Mouse (Mus musculus) liver, embryonic 11.5 days (tissue): ENCODE results near the gene Ankrd34c. TPM values are rescaled to one million over a fixed set of nuclear protein-coding genes. Genes with fewer than 3 reads are reported as not detected.

Experiments
- ATAC-seq: fragments of 200-750 bp; cut with Nextera tagmentation; replicated peaks from 2 replicates; pipeline ENCODE4 v1.8.0; 2017; ENCODE audit warnings: moderate number of reproducible peaks, mild to moderate bottlenecking, moderate TSS enrichment, moderate library complexity; ENCODE audit not compliant: low FRiP score
- DNase-seq: peaks from one replicate; pipeline ENCODE4 v3.0.0-alpha.2; 2017; ENCODE audit warnings: low spot score
- H3K27ac ChIP-seq: fragments of 300-500 bp; sonication (generic); 2 replicates; pipeline ENCODE4 v1.5.1; 2014; ENCODE audit warnings: mild to moderate bottlenecking, low read depth, low read length, control low read depth
- H3K27me3 ChIP-seq: fragments of 300-500 bp; sonication (generic); replicated peaks from 2 replicates; pipeline ENCODE4 v1.6.1; 2014; ENCODE audit warnings: low read length, mixed read lengths; ENCODE audit not compliant: control insufficient read depth, insufficient read depth
- H3K36me3 ChIP-seq: fragments of 300-500 bp; sonication (generic); 2 replicates; pipeline ENCODE4 v1.6.1; 2014; ENCODE audit warnings: mild to moderate bottlenecking, low read length, moderate library complexity, mixed read lengths; ENCODE audit not compliant: control insufficient read depth, insufficient read depth
- H3K4me1 ChIP-seq: fragments of 300-500 bp; sonication (generic); replicated peaks from 2 replicates; pipeline ENCODE4 v1.6.1; 2014; ENCODE audit warnings: low read length, mixed read lengths; ENCODE audit not compliant: control insufficient read depth, insufficient read depth
- H3K4me2 ChIP-seq: fragments of 300-500 bp; sonication (generic); 2 replicates; pipeline ENCODE4 v1.6.1; 2014; ENCODE audit warnings: mild to moderate bottlenecking, control low read depth, moderate library complexity
- H3K4me3 ChIP-seq: fragments of 300-500 bp; sonication (generic); 2 replicates; pipeline ENCODE4 v1.5.1; 2014; ENCODE audit warnings: low read depth, low read length, control low read depth
- H3K9ac ChIP-seq: fragments of 300-500 bp; sonication (generic); 2 replicates; pipeline ENCODE4 v1.6.1; 2014; ENCODE audit warnings: low read depth, low read length, control low read depth
- H3K9me3 ChIP-seq: fragments of 300-500 bp; sonication (generic); 2 replicates; pipeline ENCODE4 v1.6.1; 2016; ENCODE audit warnings: low read length, inconsistent platforms, mixed read lengths; ENCODE audit not compliant: control insufficient read depth
- WGBS: fragments of 180-500 bp; shearing (Covaris S2); extraction: QIAGEN DNeasy Blood & Tissue Kit; methylation state at CpG from one replicate; pipeline ENCODE4 v1.1.7; 2014; 5-methylcytosine and 5-hydroxymethylcytosine counted together
- polyA plus RNA-seq: library from polyadenylated mRNA; unstranded; fragments of >200 nt; fragmentation: Nextera tagmentation; extraction: Ambion mirVana; gene quantifications from 2 replicates; pipeline ENCODE4 v1.2.1, GENCODE M21; 2014

Ankrd34c gene
- polyA plus RNA-seq, result not detected in 2 replicates

DNA sequence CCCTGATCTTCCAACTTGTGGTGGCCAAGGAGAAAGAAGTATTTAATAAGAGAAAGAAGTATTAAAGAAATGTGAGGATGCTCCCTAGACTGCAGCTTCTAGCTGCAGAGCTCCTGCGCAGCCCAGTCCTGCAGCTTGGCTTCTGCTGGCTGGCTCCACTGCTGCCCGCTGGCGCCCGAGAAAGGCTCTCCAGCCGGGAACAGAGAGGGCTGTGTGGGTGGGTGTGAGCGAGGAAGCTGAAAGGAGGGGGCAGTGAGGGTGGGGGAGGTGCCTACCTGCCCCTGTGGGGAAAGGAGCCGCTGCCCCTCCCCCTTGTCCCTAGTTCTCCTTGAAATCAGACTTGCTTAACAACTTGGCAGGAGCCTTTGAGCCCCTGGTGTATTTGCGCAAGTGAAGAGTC, at the start of gene Ankrd34c:
Gene Ankrd34c (minus strand): TSS at position 181 of the 400 bp plus-strand sequence.
- Histone ChIP-seq H3K4me2 (no peak within 1 kb of the TSS), H3K36me3 (no peaks in the 10 kb centered on the region), H3K27ac (no peak within 1 kb of the TSS), H3K9ac (no peak within 1 kb of the TSS), H3K4me1 (no peaks in the 10 kb centered on the region), H3K4me3 (no peak within 1 kb of the TSS), H3K9me3 (no peaks in the 10 kb centered on the region), H3K27me3 (no peaks in the 10 kb centered on the region)
- WGBS, result 8% methylated on average over 8 of the region's 8 CpGs
- DNase-seq (no peak), ATAC-seq (no peak)

DNA sequence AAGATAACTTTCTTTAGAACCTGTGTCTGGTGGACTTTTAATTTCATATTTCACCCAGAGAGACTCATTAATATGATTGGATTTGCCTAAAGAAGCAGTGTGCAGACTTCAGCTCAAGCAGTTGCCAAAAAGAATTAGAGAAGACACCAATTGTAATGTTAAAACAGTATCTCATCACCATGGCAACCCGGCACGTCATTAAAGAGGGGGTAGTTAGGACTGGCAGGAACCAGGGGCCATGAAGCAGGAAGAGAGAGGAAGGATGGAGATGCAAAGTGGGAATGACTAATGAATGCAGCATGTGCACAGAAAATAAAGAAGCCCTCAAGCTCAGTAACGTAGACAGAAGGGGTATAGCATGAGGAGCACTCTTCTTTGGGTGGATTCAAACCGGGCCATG, 49.3 kb upstream of the Ankrd34c start:
- no peaks in the 10 kb centered on the region for H3K9me3 ChIP-seq
- WGBS, result 66% methylated on average over 4 of the region's 4 CpGs
- DNase-seq (no peak), ATAC-seq (no peak)
- H3K27ac ChIP-seq, result no peak overlapping the region
- H3K4me1 ChIP-seq, result no peaks in the 10 kb centered on the region
- H3K4me2 ChIP-seq, result no peak overlapping the region
- no peaks in the 10 kb centered on the region for H3K27me3 ChIP-seq
- H3K36me3 ChIP-seq, result no peaks in the 10 kb centered on the region
- no peak overlapping the region for H3K9ac ChIP-seq
- H3K4me3 ChIP-seq, result no peak overlapping the region

DNA sequence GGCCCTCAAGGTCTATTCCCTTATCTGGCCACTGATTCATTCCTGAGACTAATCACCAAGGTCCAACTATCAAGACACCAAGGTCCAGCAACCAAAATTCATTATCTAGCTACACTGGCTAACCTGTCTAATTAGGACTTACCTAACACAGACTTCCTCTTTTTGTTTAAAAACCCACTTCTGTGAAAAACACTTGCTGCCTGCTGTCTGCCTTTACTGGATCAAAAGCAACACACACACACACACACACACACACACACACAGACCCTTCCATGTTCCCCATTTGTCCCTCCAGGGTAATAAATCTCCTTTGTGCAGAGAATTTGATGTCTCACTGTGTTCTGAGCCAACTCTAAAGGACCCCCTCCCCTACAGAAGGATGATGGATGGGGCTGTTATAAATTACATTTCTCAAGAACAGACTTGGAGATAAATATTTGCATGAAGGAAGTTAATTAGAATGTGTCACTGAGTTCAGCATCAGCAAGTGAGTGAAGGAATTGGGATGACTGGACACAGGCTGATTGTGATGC, 43.2 kb upstream of the Ankrd34c start:
- Histone ChIP-seq H3K4me2 (no peak overlapping the region), H3K4me3 (no peak overlapping the region), H3K27me3 (no peaks in the 10 kb centered on the region), H3K27ac (no peak overlapping the region), H3K9ac (no peak overlapping the region), H3K36me3 (no peaks in the 10 kb centered on the region), H3K4me1 (no peaks in the 10 kb centered on the region), H3K9me3 (no peaks in the 10 kb centered on the region)
- DNase-seq, result no peak
- ATAC-seq, result no peak

DNA sequence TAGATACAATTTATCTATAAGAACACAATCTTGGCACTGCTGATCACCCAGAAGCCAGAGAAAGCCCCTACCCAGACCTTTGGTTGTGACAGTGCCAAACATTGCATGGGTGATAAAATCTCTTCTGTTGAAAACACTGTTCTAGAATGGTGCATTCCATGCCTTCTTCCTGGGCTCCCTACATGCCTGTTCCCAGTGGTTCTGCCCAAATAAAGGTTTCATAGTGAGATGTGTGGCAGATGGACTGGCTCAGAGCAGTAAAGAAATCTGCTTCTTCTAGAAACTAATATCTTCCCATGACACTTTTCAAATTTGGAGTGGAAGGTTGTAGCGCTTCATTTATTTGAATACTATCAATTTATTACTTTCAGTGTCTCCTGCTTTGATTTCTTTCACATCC, 41.0 kb upstream of the Ankrd34c start:
- WGBS, result 81% methylated on average over 1 of the region's 1 CpGs
- no peak overlapping the region for H3K4me2 ChIP-seq

DNA sequence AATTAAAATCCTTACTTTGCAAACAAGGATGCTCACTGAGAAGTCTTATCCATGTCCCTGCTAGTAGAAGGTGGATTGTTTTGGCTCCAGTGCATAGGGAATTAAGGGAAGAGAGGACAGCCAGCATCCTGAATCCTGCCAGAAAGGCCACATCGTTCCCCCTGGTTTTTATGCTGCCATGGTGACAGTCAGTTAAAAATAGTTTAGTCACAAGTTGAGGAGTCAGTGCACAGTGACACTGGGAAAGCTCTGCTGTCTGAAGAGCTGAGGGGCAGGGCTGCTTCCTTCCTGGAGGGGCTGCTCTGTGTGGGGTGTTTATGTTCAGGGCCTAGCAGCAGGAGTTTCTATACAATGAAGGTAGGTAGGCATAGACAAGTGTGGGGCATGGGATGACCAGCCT, 32.9 kb upstream of the Ankrd34c start:
- 40% methylated on average over 1 of the region's 1 CpGs for WGBS
- no peaks in the 10 kb centered on the region for H3K4me1 ChIP-seq
- H3K4me3 ChIP-seq, result no peak overlapping the region
- DNase-seq (no peak), ATAC-seq (no peak)
- H3K27me3 ChIP-seq, result no peaks in the 10 kb centered on the region
- no peak overlapping the region for H3K9ac ChIP-seq
- H3K36me3 ChIP-seq, result no peaks in the 10 kb centered on the region
- H3K4me2 ChIP-seq, result no peak overlapping the region
- no peaks in the 10 kb centered on the region for H3K9me3 ChIP-seq
- no peak overlapping the region for H3K27ac ChIP-seq

More for the DNA sequence above, 41.0 kb upstream of the Ankrd34c start:
- DNase-seq, result no peak
- no peaks in the 10 kb centered on the region for H3K4me1 ChIP-seq
- H3K4me3 ChIP-seq, result no peak overlapping the region
- no peaks in the 10 kb centered on the region for H3K27me3 ChIP-seq
- H3K9ac ChIP-seq, result no peak overlapping the region
- no peak for ATAC-seq
- no peak overlapping the region for H3K27ac ChIP-seq
- no peaks in the 10 kb centered on the region for H3K9me3 ChIP-seq
- no peaks in the 10 kb centered on the region for H3K36me3 ChIP-seq

DNA sequence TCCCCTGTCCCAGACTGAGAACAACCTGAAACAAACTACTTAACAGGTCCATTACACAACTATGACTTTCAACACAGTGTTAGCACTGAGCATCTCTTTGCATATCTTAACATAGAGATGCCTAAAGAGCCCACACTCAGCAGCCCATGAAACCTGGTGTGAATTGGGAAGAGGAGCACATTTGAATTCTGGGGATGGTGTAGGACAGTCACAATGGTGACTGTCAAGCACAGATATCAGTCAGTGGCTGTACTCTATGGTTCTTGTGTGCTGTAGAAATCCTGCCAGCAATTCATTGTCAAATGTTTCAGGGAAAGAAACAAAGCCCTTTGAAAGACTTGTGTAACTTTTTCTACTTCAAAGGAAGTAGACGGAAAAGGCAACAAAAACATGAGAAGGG, 23.7 kb upstream of the Ankrd34c start:
- no peaks in the 10 kb centered on the region for H3K9me3 ChIP-seq
- DNase-seq, result no peak
- H3K4me3 ChIP-seq, result no peak overlapping the region
- H3K27ac ChIP-seq, result no peak overlapping the region
- H3K36me3 ChIP-seq, result no peaks in the 10 kb centered on the region
- no peak overlapping the region for H3K4me2 ChIP-seq
- no peaks in the 10 kb centered on the region for H3K27me3 ChIP-seq
- H3K4me1 ChIP-seq, result no peaks in the 10 kb centered on the region
- 63% methylated on average over 1 of the region's 1 CpGs for WGBS
- H3K9ac ChIP-seq, result no peak overlapping the region
- ATAC-seq, result no peak

DNA sequence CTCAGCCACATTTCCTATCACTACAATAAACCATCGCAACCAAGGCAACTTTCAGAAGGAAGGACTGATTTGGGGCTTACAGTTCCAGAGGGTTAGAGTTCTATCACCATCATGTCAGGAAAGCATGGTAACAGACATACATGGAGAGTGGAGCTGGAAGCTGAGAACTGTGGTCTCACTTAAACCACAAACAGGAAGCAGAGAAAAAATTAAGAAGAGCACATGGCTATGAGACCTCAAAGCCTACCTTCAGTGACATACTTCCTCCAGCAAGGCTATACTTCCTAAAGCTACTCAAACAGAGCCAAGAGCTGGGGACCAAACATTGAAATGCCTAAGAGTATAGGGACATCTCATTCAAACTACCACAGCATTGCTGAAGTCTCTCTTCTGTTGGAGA, 20.3 kb upstream of the Ankrd34c start:
- Histone ChIP-seq H3K36me3 (no peaks in the 10 kb centered on the region), H3K27ac (no peak overlapping the region), H3K4me1 (no peaks in the 10 kb centered on the region), H3K4me3 (no peak overlapping the region), H3K27me3 (no peaks in the 10 kb centered on the region), H3K4me2 (no peak overlapping the region), H3K9me3 (no peaks in the 10 kb centered on the region), H3K9ac (no peak overlapping the region)
- DNase-seq (no peak), ATAC-seq (no peak)
- WGBS, result 75% methylated on average over 1 of the region's 1 CpGs

DNA sequence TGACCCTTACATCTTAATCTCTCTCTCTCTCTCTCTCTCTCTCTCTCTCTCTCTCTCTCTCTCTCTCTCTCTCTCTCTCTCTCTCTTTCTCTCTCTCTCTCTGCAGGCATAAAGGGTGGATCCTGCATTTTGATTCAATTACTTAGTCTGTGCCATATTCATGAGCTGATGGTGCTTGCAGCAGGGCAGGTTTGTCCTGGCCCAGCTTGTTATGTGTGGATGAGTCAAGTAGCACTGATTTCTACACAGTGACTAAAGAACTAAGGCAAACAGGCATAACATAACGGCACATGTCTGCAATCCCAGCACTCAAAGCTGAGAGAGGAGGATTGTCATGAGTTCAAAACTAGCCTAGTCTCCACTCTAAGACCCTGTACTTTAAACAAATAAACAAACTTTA, 19.9 kb upstream of the Ankrd34c start:
- H3K4me1 ChIP-seq, result no peaks in the 10 kb centered on the region
- H3K4me3 ChIP-seq, result no peak overlapping the region
- H3K27ac ChIP-seq, result no peak overlapping the region
- no peaks in the 10 kb centered on the region for H3K27me3 ChIP-seq
- 73% methylated on average over 1 of the region's 1 CpGs for WGBS
- DNase-seq (no peak), ATAC-seq (no peak)
- no peaks in the 10 kb centered on the region for H3K36me3 ChIP-seq
- H3K9ac ChIP-seq, result no peak overlapping the region
- H3K4me2 ChIP-seq, result no peak overlapping the region
- H3K9me3 ChIP-seq, result no peaks in the 10 kb centered on the region

DNA sequence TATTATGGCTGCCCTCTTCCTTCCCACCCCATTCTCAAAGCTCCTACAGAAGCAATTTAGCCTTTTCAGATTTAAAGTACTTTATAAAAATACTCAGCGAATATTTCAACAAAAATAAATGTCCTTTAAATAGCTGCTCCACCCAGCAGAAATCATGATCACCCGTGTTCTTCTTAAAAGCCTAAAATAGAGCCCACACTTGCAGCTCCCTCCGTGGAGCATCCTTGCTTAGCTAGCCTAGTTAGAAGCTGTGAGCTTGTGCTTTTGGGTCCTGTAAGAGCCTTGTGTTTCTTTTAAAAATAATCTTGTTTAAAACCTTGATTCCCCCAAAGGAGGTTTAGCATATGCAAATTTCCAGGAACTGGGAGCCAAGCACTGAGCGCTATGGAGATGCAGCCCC, 19.3 kb upstream of the Ankrd34c start:
- Histone ChIP-seq H3K4me1 (no peaks in the 10 kb centered on the region), H3K36me3 (no peaks in the 10 kb centered on the region), H3K9ac (no peak overlapping the region), H3K9me3 (no peaks in the 10 kb centered on the region), H3K4me2 (no peak overlapping the region), H3K27me3 (no peaks in the 10 kb centered on the region), H3K27ac (no peak overlapping the region), H3K4me3 (no peak overlapping the region)
- WGBS, result 34% methylated on average over 4 of the region's 4 CpGs
- no peak for DNase-seq
- no peak for ATAC-seq
